Mouse (Mus musculus) midbrain, embryonic 10.5 days (tissue): ENCODE measurements around the gene Fadd. TPM values are rescaled to one million over a fixed set of nuclear protein-coding genes. Genes with fewer than 3 reads are reported as not detected.

Experiments
- DNase-seq: peaks from one replicate; pipeline ENCODE4 v3.0.0-alpha.2; 2017; ENCODE audit warnings: low spot score
- H3K27ac ChIP-seq: fragments of 300-500 bp; sonication (generic); replicated peaks from 2 replicates; pipeline ENCODE4 v1.5.1; 2016; ENCODE audit warnings: mild to moderate bottlenecking
- H3K27me3 ChIP-seq: fragments of 300-500 bp; sonication (generic); 2 replicates; pipeline ENCODE4 v1.6.1; 2016; ENCODE audit warnings: low read depth, mild to moderate bottlenecking; ENCODE audit not compliant: poor library complexity, severe bottlenecking
- H3K36me3 ChIP-seq: fragments of 300-500 bp; sonication (generic); 2 replicates; pipeline ENCODE4 v1.6.1; 2016; ENCODE audit warnings: mild to moderate bottlenecking, moderate library complexity
- H3K4me1 ChIP-seq: fragments of 300-500 bp; sonication (generic); 2 replicates; pipeline ENCODE4 v1.6.1; 2016
- H3K4me3 ChIP-seq: fragments of 300-500 bp; sonication (generic); 2 replicates; pipeline ENCODE4 v1.5.1; 2016; ENCODE audit warnings: mild to moderate bottlenecking, moderate library complexity
- H3K9me3 ChIP-seq: fragments of 300-500 bp; sonication (generic); replicated peaks from 2 replicates; pipeline ENCODE4 v1.6.1; 2016; ENCODE audit warnings: mild to moderate bottlenecking
- WGBS: fragments of 180-500 bp; shearing (Covaris S2); methylation state at CpG from one replicate; pipeline ENCODE4 v1.1.7; 2016; 5-methylcytosine and 5-hydroxymethylcytosine counted together
- polyA plus RNA-seq: library from polyadenylated mRNA; unstranded; fragments of >200 nt; fragmentation: Nextera tagmentation; extraction: Ambion mirVana; gene quantifications from 2 replicates; pipeline ENCODE4 v1.2.1, GENCODE M21; 2016

Gene Fadd
- polyA plus RNA-seq, 1 experiment from 2014 or later = 11.6 TPM

DNA sequence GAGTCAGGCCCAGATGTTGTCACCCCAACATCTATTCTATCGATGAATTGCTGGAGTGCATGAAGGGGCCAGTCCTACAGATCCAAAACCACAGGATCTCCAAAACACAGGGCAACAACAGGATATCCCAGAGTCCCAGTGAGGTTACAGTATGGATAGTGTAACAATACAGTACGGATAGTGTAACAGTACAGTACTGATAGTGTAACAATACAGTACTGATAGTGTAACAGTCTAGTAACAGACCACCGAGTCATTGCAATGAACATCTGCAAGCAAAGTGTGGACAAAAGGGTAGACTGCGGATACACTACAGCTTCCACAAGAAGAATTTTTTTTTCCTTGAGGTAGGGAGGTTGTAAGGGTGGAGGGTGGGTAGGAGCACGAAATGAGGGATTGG lies 40.9 kb downstream of the Fadd start:
- WGBS = 91% methylated on average over 5 of the region's 5 CpGs
- Histone ChIP-seq H3K27me3 (no peaks in the 10 kb centered on the region), H3K36me3 (peaks cover 22% of the 10 kb centered on the region), H3K4me1 (peaks cover 13% of the 10 kb centered on the region), H3K27ac (no peak overlapping the region), H3K9me3 (no peaks in the 10 kb centered on the region), H3K4me3 (no peak overlapping the region)
- no peak for DNase-seq

DNA sequence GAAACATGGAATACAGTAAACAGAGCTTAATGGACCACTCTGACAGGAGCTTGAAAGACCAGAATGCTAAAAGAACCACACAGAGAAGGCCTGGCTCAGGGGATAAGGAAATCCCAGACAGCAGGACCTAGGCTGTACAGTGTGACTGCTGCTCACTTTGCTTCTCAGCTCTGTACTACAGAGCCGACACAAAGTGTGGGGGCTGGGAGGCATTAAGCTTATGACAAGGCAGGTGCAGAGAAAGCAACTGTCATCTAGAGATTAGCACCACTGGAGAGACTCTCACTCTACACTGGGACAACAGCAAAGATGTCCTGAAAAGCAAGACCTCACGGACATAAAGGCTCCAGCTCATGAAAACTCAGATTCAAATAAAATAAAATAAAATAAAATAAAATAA lies 43.1 kb downstream of the Fadd start:
- Histone ChIP-seq H3K9me3 (no peaks in the 10 kb centered on the region), H3K27ac (no peak overlapping the region), H3K27me3 (no peaks in the 10 kb centered on the region), H3K4me1 (peaks cover 13% of the 10 kb centered on the region), H3K4me3 (no peak overlapping the region), H3K36me3 (peaks cover 12% of the 10 kb centered on the region)
- DNase-seq = no peak
- WGBS = 83% methylated on average over 2 of the region's 2 CpGs

GRCm38 (mm10) chr7:144538030-144538644 lies 44.1 kb downstream of the Fadd start:
- Histone ChIP-seq H3K27me3 (no peaks in the 10 kb centered on the region), H3K36me3 (peaks cover 12% of the 10 kb centered on the region), H3K27ac (no peak overlapping the region), H3K9me3 (no peaks in the 10 kb centered on the region), H3K4me3 (no peak overlapping the region), H3K4me1 (peaks cover 13% of the 10 kb centered on the region)
- no peak for DNase-seq
- WGBS = 96% methylated on average over 4 of the region's 4 CpGs

DNA sequence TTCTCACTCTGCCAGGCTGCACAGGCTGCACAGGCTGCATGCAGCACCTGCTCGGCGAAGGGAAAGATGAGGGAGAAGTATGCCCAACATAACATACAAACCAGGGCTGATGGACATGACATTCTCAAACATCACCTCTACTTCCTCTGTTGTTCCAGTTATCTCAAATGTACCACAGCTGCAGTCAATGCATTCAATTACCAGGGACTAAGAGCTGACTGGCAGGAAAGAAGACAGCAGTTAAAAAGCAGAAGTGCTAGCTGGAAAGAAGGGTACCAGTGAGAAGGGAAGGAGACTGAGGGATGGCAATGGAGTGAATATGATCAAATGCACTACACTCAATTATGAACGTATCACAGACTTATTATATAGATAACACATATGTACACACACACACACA lies 45.9 kb downstream of the Fadd start:
- no peaks in the 10 kb centered on the region for H3K9me3 ChIP-seq
- H3K27me3 ChIP-seq = no peaks in the 10 kb centered on the region
- no peak overlapping the region for H3K27ac ChIP-seq
- DNase-seq = no peak
- 94% methylated on average over 3 of the region's 3 CpGs for WGBS
- no peak overlapping the region for H3K4me3 ChIP-seq
- H3K4me1 ChIP-seq = peaks cover 22% of the 10 kb centered on the region
- peaks cover 12% of the 10 kb centered on the region for H3K36me3 ChIP-seq

GRCm38 (mm10) chr7:144534773-144535172 lies 47.5 kb downstream of the Fadd start:
- Histone ChIP-seq H3K27me3 (no peaks in the 10 kb centered on the region), H3K36me3 (peaks cover 7% of the 10 kb centered on the region), H3K9me3 (no peaks in the 10 kb centered on the region), H3K4me1 (peaks cover 22% of the 10 kb centered on the region), H3K4me3 (no peak overlapping the region), H3K27ac (no peak overlapping the region)
- no peak for DNase-seq
- WGBS = 81% methylated on average over 3 of the region's 3 CpGs

- Histone ChIP-seq H3K4me1 (peaks cover 9% of the 10 kb centered on the region), H3K36me3 (peaks cover 3% of the 10 kb centered on the region; the same call in 1 of the 2 replicates), H3K4me3 (no peak overlapping the region), H3K27ac (no peak overlapping the region), H3K9me3 (no peaks in the 10 kb centered on the region), H3K27me3 (no peaks in the 10 kb centered on the region)
- 62% methylated on average over 7 of the region's 7 CpGs for WGBS
- DNase-seq = no peak
Observed at GRCm38 (mm10) chr7:144531585-144532378, 50.5 kb downstream of the Fadd start.

DNA sequence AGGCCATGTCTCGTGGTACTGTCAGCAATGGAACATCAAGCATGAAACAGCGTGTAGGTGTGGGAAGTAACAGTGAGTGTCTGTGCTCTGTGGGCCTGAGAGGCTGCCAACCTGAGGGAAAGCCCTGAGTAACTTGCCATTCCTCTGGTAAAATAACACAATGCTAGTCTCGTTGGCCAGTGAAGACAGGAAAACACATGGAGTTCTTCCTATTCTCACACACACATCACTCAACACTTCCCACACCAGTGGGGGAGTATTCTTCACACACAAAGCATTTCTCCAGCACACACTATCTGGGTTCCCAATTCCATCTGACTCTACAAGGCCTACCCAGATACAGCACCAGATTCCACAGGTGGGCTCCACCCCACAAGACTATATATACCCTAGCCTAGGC lies 52.4 kb downstream of the Fadd start:
- H3K4me1 ChIP-seq = peaks cover 12% of the 10 kb centered on the region
- no peaks in the 10 kb centered on the region for H3K27me3 ChIP-seq
- H3K4me3 ChIP-seq = no peak overlapping the region
- 80% methylated on average over 3 of the region's 3 CpGs for WGBS
- no peak for DNase-seq
- no peak overlapping the region for H3K27ac ChIP-seq
- H3K9me3 ChIP-seq = no peaks in the 10 kb centered on the region
- H3K36me3 ChIP-seq = no peaks in the 10 kb centered on the region

DNA sequence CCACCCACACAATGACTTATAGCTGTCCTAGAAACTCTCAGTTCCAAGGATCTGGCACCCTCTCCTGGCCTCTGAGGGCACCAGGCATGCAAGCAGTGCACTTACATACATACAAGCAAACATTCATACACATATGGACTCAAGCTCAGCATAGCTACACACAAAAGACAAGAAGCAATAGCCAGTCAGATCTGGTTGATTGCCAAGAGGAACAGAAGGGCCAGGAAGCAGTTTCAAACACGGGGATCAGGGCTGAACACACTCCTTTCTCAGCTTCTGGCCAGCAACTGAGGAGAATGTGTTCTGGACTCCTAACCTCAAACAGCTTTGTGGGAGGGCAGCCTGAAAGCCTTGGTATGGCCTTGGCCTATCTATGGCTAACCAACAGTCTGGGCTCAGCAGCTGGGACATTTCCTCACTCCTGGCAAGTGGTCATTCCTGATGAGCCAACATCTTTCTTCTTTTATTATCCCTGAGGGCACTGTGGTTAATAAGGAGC lies 54.5 kb downstream of the Fadd start:
- Histone ChIP-seq H3K4me1 (peaks cover 15% of the 10 kb centered on the region), H3K9me3 (no peaks in the 10 kb centered on the region), H3K27ac (no peak overlapping the region), H3K27me3 (no peaks in the 10 kb centered on the region), H3K4me3 (no peak overlapping the region), H3K36me3 (no peaks in the 10 kb centered on the region)
- no peak for DNase-seq
- 86% methylated on average over 1 of the region's 1 CpGs for WGBS

Other genes starting within 250 kb of the Fadd start
- gene Cttn, start 111.5 kb downstream of the Fadd start, polyA plus RNA-seq = 217 and 229 TPM in 2 replicates
- 39.6 and 44.0 TPM in 2 replicates for gene Ppfia1, start 28.7 kb downstream of the Fadd start, polyA plus RNA-seq
- gene Ano1, start 169.5 kb upstream of the Fadd start, polyA plus RNA-seq = 29.4 and 41.5 TPM in 2 replicates